Mouse (Mus musculus) E14TG2a.4 (cell line): ENCODE data around the gene Pon1.

Source experiments
- CTCF ChIP-seq: conservative IDR thresholded peaks from 2 replicates; pipeline ENCODE4 v1.5.1; 2014; ENCODE audit warnings: low read length
- POU5F1 ChIP-seq: IDR thresholded peaks from 2 replicates; pipeline ENCODE4 v1.6.1; 2014; ENCODE audit warnings: low read length, borderline replicate concordance

GRCm38 (mm10) chr6:5237510-5237909, 43.8 kb upstream of the Pon1 start:
- TF ChIP-seq CTCF (no peak), POU5F1 (no peak)
